Mouse (Mus musculus): ENCODE measurements around the gene Gm11639. TPM values are rescaled to one million over a fixed set of nuclear protein-coding genes. Genes with fewer than 3 reads are reported as not detected.

Gm11639 gene
- polyA plus RNA-seq, 1 experiment from 2014 or later: not detected

Other genes starting within 250 kb of the Gm11639 start
- gene Kansl1, start 216.8 kb upstream of the Gm11639 start, polyA plus RNA-seq (2016; fragmentation: Nextera tagmentation; extraction: Ambion mirVana): 26.9 and 30.4 TPM in 2 replicates
- 49.5 and 60.4 TPM in 2 replicates for gene Cdc27, start 135.1 kb upstream of the Gm11639 start, polyA plus RNA-seq (2016; fragmentation: Nextera tagmentation; extraction: Ambion mirVana)
- gene Myl4, start 135.0 kb upstream of the Gm11639 start, polyA plus RNA-seq (2016; fragmentation: Nextera tagmentation; extraction: Ambion mirVana): 3.0 and 3.1 TPM in 2 replicates
- gene Itgb3, start 77.7 kb upstream of the Gm11639 start, polyA plus RNA-seq (2016; fragmentation: Nextera tagmentation; extraction: Ambion mirVana): 2.6 and 2.7 TPM in 2 replicates